Mouse (Mus musculus) bone marrow, adult 2 months (tissue): ENCODE measurements around the gene Galnt16.

ENCODE experiments used
- CTCF ChIP-seq: fragments of 200-500 bp; IDR thresholded peaks from 2 replicates; pipeline ENCODE4 v1.5.1; 2011; ENCODE audit warnings: low read length, control low read depth; ENCODE audit not compliant: control insufficient read depth, insufficient read depth
- POLR2A ChIP-seq: fragments of 200-500 bp; IDR thresholded peaks from 2 replicates; pipeline ENCODE4 v1.6.1; 2011; ENCODE audit warnings: low read depth, mild to moderate bottlenecking, control low read depth, low read length, borderline replicate concordance; ENCODE audit not compliant: control insufficient read depth

- TF ChIP-seq CTCF (no peak), POLR2A (no peak)
Observed at GRCm38 (mm10) chr12:80553157-80553556, 35.1 kb downstream of the Galnt16 start.
